Mouse (Mus musculus) kidney, embryonic 14.5 days (tissue): Measurements from ENCODE around the gene Srebf2. TPM values are rescaled to one million over a fixed set of nuclear protein-coding genes. Genes with fewer than 3 reads are reported as not detected.
A peak's percentile ranks its signal among the peaks of the same experiment; 100 is the strongest.

ENCODE experiments used
- ATAC-seq: fragments of 200-750 bp; cut with Nextera tagmentation; 2 replicates; pipeline ENCODE4 v1.8.0; 2017; ENCODE audit warnings: moderate number of reproducible peaks, mild to moderate bottlenecking, moderate TSS enrichment, moderate library complexity; ENCODE audit not compliant: low FRiP score, low TSS enrichment
- H3K27ac ChIP-seq: fragments of 300-500 bp; sonication (generic); 2 replicates; pipeline ENCODE4 v1.5.1; 2014; ENCODE audit warnings: low read depth, mild to moderate bottlenecking, low read length, moderate library complexity, mixed read lengths
- H3K27me3 ChIP-seq: fragments of 300-500 bp; sonication (generic); 2 replicates; pipeline ENCODE4 v1.6.1; 2014; ENCODE audit warnings: mild to moderate bottlenecking, low read length; ENCODE audit not compliant: control insufficient read depth, insufficient read depth
- H3K36me3 ChIP-seq: fragments of 300-500 bp; sonication (generic); 2 replicates; pipeline ENCODE4 v1.6.1; 2014; ENCODE audit warnings: low read length, mixed read lengths; ENCODE audit not compliant: control insufficient read depth, insufficient read depth
- H3K4me1 ChIP-seq: fragments of 300-500 bp; sonication (generic); 2 replicates; pipeline ENCODE4 v1.6.1; 2014; ENCODE audit warnings: low read length, mixed read lengths; ENCODE audit not compliant: control insufficient read depth, insufficient read depth
- H3K4me2 ChIP-seq: fragments of 300-500 bp; sonication (generic); replicated peaks from 2 replicates; pipeline ENCODE4 v1.6.1; 2014; ENCODE audit warnings: low read depth, mild to moderate bottlenecking, low read length
- H3K4me3 ChIP-seq: fragments of 300-500 bp; sonication (generic); 2 replicates; pipeline ENCODE4 v1.5.1; 2014; ENCODE audit warnings: mild to moderate bottlenecking, low read length
- H3K9ac ChIP-seq: fragments of 300-500 bp; sonication (generic); 2 replicates; pipeline ENCODE4 v1.6.1; 2014; ENCODE audit warnings: low read depth, mild to moderate bottlenecking, low read length, moderate library complexity
- H3K9me3 ChIP-seq: fragments of 300-500 bp; sonication (generic); 2 replicates; pipeline ENCODE4 v1.6.1; 2016; ENCODE audit warnings: low read length; ENCODE audit not compliant: control insufficient read depth
- WGBS: fragments of 180-500 bp; shearing (Covaris S2); extraction: QIAGEN DNeasy Blood & Tissue Kit; methylation state at CpG from one replicate; pipeline ENCODE4 v1.1.7; 2014; 5-methylcytosine and 5-hydroxymethylcytosine counted together
- polyA plus RNA-seq: library from polyadenylated mRNA; unstranded; fragments of >200 nt; fragmentation: Nextera tagmentation; extraction: Ambion mirVana; gene quantifications from 2 replicates; pipeline ENCODE4 v1.2.1, GENCODE M21; 2014

Gene Srebf2
- polyA plus RNA-seq, 1 experiment from 2014 or later, result 114 TPM

GRCm38 (mm10) chr15:82151176-82151575 is 4.2 kb downstream of the Srebf2 start:
- no peak for ATAC-seq
- no peak overlapping the region for H3K4me3 ChIP-seq
- H3K27ac ChIP-seq, result no peak overlapping the region
- no peak overlapping the region for H3K4me2 ChIP-seq
- no peaks in the 10 kb centered on the region for H3K9me3 ChIP-seq
- WGBS, result 93% methylated on average over 4 of the region's 4 CpGs
- peaks cover 18% of the 10 kb centered on the region for H3K4me1 ChIP-seq
- H3K9ac ChIP-seq, result no peak overlapping the region
- no peaks in the 10 kb centered on the region for H3K27me3 ChIP-seq
- H3K36me3 ChIP-seq, result peaks cover 5% of the 10 kb centered on the region

GRCm38 (mm10) chr15:82152022-82152421 is 5.0 kb downstream of the Srebf2 start:
- Histone ChIP-seq H3K9ac (no peak overlapping the region), H3K36me3 (peaks cover 5% of the 10 kb centered on the region), H3K27ac (no peak overlapping the region), H3K4me2 (no peak overlapping the region), H3K27me3 (no peaks in the 10 kb centered on the region), H3K4me3 (no peak overlapping the region), H3K9me3 (no peaks in the 10 kb centered on the region), H3K4me1 (peaks cover 18% of the 10 kb centered on the region)
- no peak for ATAC-seq
- WGBS, result 84% methylated on average over 12 of the region's 12 CpGs

GRCm38 (mm10) chr15:82152435-82152834 is 5.5 kb downstream of the Srebf2 start:
- Histone ChIP-seq H3K9me3 (no peaks in the 10 kb centered on the region), H3K36me3 (peaks cover 5% of the 10 kb centered on the region), H3K9ac (no peak overlapping the region), H3K4me1 (peaks cover 18% of the 10 kb centered on the region), H3K27ac (no peak overlapping the region), H3K27me3 (no peaks in the 10 kb centered on the region), H3K4me2 (no peak overlapping the region), H3K4me3 (no peak overlapping the region)
- ATAC-seq, result no peak
- 78% methylated on average over 7 of the region's 7 CpGs for WGBS

- no peak overlapping the region for H3K4me2 ChIP-seq
- no peaks in the 10 kb centered on the region for H3K27me3 ChIP-seq
- H3K36me3 ChIP-seq, result no peaks in the 10 kb centered on the region
- H3K9me3 ChIP-seq, result no peaks in the 10 kb centered on the region
- WGBS, result 96% methylated on average over 6 of the region's 6 CpGs
- H3K27ac ChIP-seq, result no peak overlapping the region
- peaks cover 29% of the 10 kb centered on the region for H3K4me1 ChIP-seq
- no peak for ATAC-seq
- no peak overlapping the region for H3K4me3 ChIP-seq
- H3K9ac ChIP-seq, result no peak overlapping the region
Observed at GRCm38 (mm10) chr15:82156298-82156697, 9.3 kb downstream of the Srebf2 start.

- 70% methylated on average over 10 of the region's 10 CpGs for WGBS
- Histone ChIP-seq H3K9me3 (no peaks in the 10 kb centered on the region), H3K4me1 (peaks cover 31% of the 10 kb centered on the region), H3K27me3 (no peaks in the 10 kb centered on the region), H3K9ac (no peak overlapping the region), H3K4me3 (no peak overlapping the region), H3K36me3 (no peaks in the 10 kb centered on the region), H3K27ac (no peak overlapping the region), H3K4me2 (no peak overlapping the region)
- no peak for ATAC-seq
Observed at GRCm38 (mm10) chr15:82156902-82157301, 9.9 kb downstream of the Srebf2 start.

- H3K4me3 ChIP-seq, result no peak overlapping the region
- H3K27me3 ChIP-seq, result no peaks in the 10 kb centered on the region
- H3K9ac ChIP-seq, result peak overlapping the region; percentile 24; the same call in 1 of the 2 replicates
- H3K36me3 ChIP-seq, result no peaks in the 10 kb centered on the region
- WGBS, result 38% methylated on average over 17 of the region's 17 CpGs
- H3K4me1 ChIP-seq, result peaks cover 31% of the 10 kb centered on the region
- peak overlapping the region; percentile 60; the same call in 1 of the 2 replicates for H3K27ac ChIP-seq
- no peak for ATAC-seq
- H3K9me3 ChIP-seq, result no peaks in the 10 kb centered on the region
- no peak overlapping the region for H3K4me2 ChIP-seq
Observed at GRCm38 (mm10) chr15:82158243-82159035, 11.5 kb downstream of the Srebf2 start.

- Histone ChIP-seq H3K9me3 (no peaks in the 10 kb centered on the region), H3K27ac (no peak overlapping the region), H3K4me1 (peaks cover 33% of the 10 kb centered on the region), H3K36me3 (no peaks in the 10 kb centered on the region), H3K4me2 (no peak overlapping the region), H3K4me3 (no peak overlapping the region), H3K27me3 (no peaks in the 10 kb centered on the region), H3K9ac (no peak overlapping the region)
- 80% methylated on average over 9 of the region's 9 CpGs for WGBS
- no peak for ATAC-seq
Observed at GRCm38 (mm10) chr15:82159471-82159870, 12.5 kb downstream of the Srebf2 start.

- Histone ChIP-seq H3K36me3 (no peaks in the 10 kb centered on the region), H3K9me3 (no peaks in the 10 kb centered on the region), H3K27ac (no peak overlapping the region), H3K4me3 (no peak overlapping the region), H3K4me2 (no peak overlapping the region), H3K4me1 (peaks cover 42% of the 10 kb centered on the region), H3K27me3 (no peaks in the 10 kb centered on the region), H3K9ac (no peak overlapping the region)
- 69% methylated on average over 11 of the region's 11 CpGs for WGBS
- no peak for ATAC-seq
Observed at GRCm38 (mm10) chr15:82160731-82161640, 14.0 kb downstream of the Srebf2 start.
